Mouse (Mus musculus) gastrocnemius, adult 2 months (tissue): ENCODE results near the gene Kcnk5. TPM values are rescaled to one million over a fixed set of nuclear protein-coding genes. Genes with fewer than 3 reads are reported as not detected.
A peak's percentile ranks its signal among the peaks of the same experiment; 100 is the strongest.

Source experiments
- DNase-seq: peaks from one replicate; pipeline ENCODE4 v3.0.0; 2022
- H3K27ac ChIP-seq: fragments of 200-600 bp; 2 replicates; pipeline ENCODE4 v1.8.1; 2022; ENCODE audit warnings: mild to moderate bottlenecking
- H3K4me3 ChIP-seq: fragments of 200-600 bp; 2 replicates; pipeline ENCODE4 v1.8.1; 2022; ENCODE audit warnings: mild to moderate bottlenecking, moderate library complexity
- CTCF ChIP-seq: fragments of 200-600 bp; IDR thresholded peaks from 2 replicates; pipeline ENCODE4 v1.8.1; 2022; ENCODE audit warnings: antibody characterized with exemption, mild to moderate bottlenecking, moderate library complexity
- intact Hi-C: fragments of 180-260 bp; cut with DNase I; formaldehyde crosslinking; loops from one replicate; pipeline ENCODE4 v1.15.1; 2025
- total RNA-seq, 2 experiments: library from RNA; stranded (reverse); gene quantifications; 2 replicates each; pipeline ENCODE4 v1.2.3; 2021

Gene Kcnk5
- total RNA-seq, 2 experiments from 2014 or later = 0.48 to 0.73 TPM

- no peak for TF ChIP-seq CTCF
- Histone ChIP-seq H3K4me3 (no peak overlapping the region), H3K27ac (no peak overlapping the region)
- intact Hi-C loops = no loop called here
- DNase-seq = no peak
These were observed 32.2 kb downstream of the Kcnk5 start for GRCm38 (mm10) chr14:20149127-20150080.

- Histone ChIP-seq H3K27ac (no peak overlapping the region), H3K4me3 (no peak overlapping the region)
- intact Hi-C loops = no loop called here
- DNase-seq = no peak
- TF ChIP-seq CTCF = no peak
These were observed 33.1 kb downstream of the Kcnk5 start for GRCm38 (mm10) chr14:20148514-20148913.

GRCm38 (mm10) chr14:20147854-20148253 lies 33.8 kb downstream of the Kcnk5 start:
- intact Hi-C loops = no loop called here
- H3K4me3 ChIP-seq = no peak overlapping the region

GRCm38 (mm10) chr14:20144093-20144492 lies 37.5 kb downstream of the Kcnk5 start:
- DNase-seq = no peak
- H3K27ac ChIP-seq = no peak overlapping the region
- no peak for TF ChIP-seq CTCF
- no peak overlapping the region for H3K4me3 ChIP-seq
- intact Hi-C loops = no loop called here

More at GRCm38 (mm10) chr14:20147854-20148253, 33.8 kb downstream of the Kcnk5 start:
- DNase-seq = no peak
- no peak for TF ChIP-seq CTCF
- no peak overlapping the region for H3K27ac ChIP-seq

- Histone ChIP-seq H3K27ac (no peak within 1 kb of the TSS), H3K4me3 (no peak within 1 kb of the TSS)
- TF ChIP-seq CTCF = no peak
- DNase-seq = no peak
- intact Hi-C loops = no loop called here
These were observed 42.9 kb downstream of the Kcnk5 start, which contains the start of gene Saysd1 for GRCm38 (mm10) chr14:20138484-20139355. Gene Saysd1 (minus strand): TSS chr14:20138534.

- no peak for TF ChIP-seq CTCF
- intact Hi-C loops = no loop called here
- DNase-seq = no peak
- Histone ChIP-seq H3K27ac (no peak overlapping the region), H3K4me3 (no peak overlapping the region)
These were observed 46.5 kb downstream of the Kcnk5 start for GRCm38 (mm10) chr14:20134965-20135671.

GRCm38 (mm10) chr14:20128162-20128561 lies 53.4 kb downstream of the Kcnk5 start:
- DNase-seq = no peak
- intact Hi-C loops = no loop called here
- no peak for TF ChIP-seq CTCF
- Histone ChIP-seq H3K4me3 (no peak overlapping the region), H3K27ac (no peak overlapping the region)

- intact Hi-C loops = no loop called here
These were observed 54.1 kb downstream of the Kcnk5 start for GRCm38 (mm10) chr14:20127406-20128087.

GRCm38 (mm10) chr14:20120868-20121267 lies 60.7 kb downstream of the Kcnk5 start:
- no peak for TF ChIP-seq CTCF
- intact Hi-C loops = no loop called here
- no peak for DNase-seq
- H3K4me3 ChIP-seq = no peak overlapping the region
- no peak overlapping the region for H3K27ac ChIP-seq

More at GRCm38 (mm10) chr14:20127406-20128087, 54.1 kb downstream of the Kcnk5 start:
- no peak overlapping the region for H3K4me3 ChIP-seq
- DNase-seq = no peak
- H3K27ac ChIP-seq = no peak overlapping the region
- TF ChIP-seq CTCF = no peak

GRCm38 (mm10) chr14:20120012-20120411 lies 61.6 kb downstream of the Kcnk5 start:
- TF ChIP-seq CTCF = no peak
- Histone ChIP-seq H3K27ac (no peak overlapping the region), H3K4me3 (no peak overlapping the region)
- DNase-seq = no peak
- intact Hi-C loops = no loop called here

- H3K27ac ChIP-seq = no peak overlapping the region
- intact Hi-C loops = no loop called here
- no peak for TF ChIP-seq CTCF
- no peak overlapping the region for H3K4me3 ChIP-seq
- peak; percentile 25 for DNase-seq
These were observed 65.4 kb downstream of the Kcnk5 start for GRCm38 (mm10) chr14:20116149-20116605.
